Mouse (Mus musculus): ENCODE results near the gene Orm1.

The Orm1 gene

DNA sequence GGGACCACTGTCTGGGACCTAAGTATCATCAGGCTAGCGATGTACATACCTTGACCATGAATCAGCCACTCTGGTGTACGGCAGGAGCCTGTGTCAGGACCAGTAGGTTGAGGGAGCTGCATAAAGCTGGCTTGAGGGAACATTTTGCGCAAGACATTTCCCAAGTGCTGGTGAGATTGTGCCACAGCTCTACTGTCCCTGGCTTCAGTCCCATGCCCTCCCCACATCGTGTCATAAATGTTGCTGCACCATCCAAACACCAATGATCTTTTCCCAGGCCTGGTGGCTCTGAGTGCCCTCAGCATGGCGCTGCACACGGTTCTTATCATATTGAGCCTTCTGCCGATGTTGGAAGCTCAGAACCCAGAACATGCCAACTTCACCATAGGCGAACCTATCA, at the start of gene Orm1:
Orm1 (plus strand) TSS at position 266 of the 400 bp plus-strand sequence.
- no peak for DNase-seq (ENCODE audit: low read depth)

GRCm38 (mm10) chr4:63295641-63296040, 48.7 kb upstream of the Orm1 start:
- DNase-seq (ENCODE audit: low read depth), result no peak

GRCm38 (mm10) chr4:63296263-63296662, 48.1 kb upstream of the Orm1 start:
- DNase-seq (ENCODE audit: low read depth), result no peak

DNA sequence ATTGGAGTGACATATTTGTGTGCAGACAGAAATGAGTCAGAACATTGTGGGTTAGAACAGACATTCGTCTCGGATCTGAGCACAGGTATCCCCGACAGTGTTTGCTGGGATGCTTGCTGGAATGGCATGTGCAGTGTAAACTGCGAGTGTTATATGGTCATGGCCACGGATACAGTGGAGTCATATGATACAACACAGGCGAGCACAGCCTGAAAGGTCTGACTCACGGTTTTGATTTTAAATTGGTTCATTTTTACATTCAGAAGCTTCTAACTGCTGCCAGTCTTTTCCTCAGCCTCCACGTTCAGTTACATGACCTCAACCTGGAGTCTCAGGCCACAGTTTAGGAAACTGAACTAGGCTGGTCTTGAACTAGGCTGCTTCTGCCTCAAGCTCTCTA, 47.5 kb upstream of the Orm1 start:
- DNase-seq (ENCODE audit: low read depth), result no peak

- no peak for DNase-seq (ENCODE audit: low read depth)
These were observed 46.2 kb upstream of the Orm1 start for GRCm38 (mm10) chr4:63298191-63298590.

DNA sequence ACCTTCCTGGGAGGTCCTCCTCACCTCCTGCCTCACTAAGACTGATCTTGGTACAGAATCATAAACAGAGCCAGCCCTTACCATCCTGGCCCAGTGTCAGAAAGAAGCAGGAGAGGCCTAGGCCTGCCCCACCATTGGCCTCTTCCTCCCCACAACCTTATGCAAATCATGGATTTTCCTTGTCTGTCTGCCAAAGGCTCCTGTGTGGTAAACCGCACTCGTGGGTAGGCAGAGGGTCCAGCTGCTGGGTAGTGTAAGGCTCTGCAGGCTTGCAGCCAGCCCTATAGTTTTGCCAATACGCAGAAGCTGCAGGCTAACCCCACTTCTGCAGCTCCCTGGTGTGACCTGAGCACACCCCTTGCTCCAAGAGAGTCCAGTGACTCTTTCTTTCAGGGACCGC, 41.7 kb upstream of the Orm1 start:
- DNase-seq (ENCODE audit: low read depth), result no peak

- DNase-seq (ENCODE audit: low read depth), result peak; percentile 85
These were observed 36.9 kb upstream of the Orm1 start for GRCm38 (mm10) chr4:63307175-63308062.

GRCm38 (mm10) chr4:63308316-63308715, 36.0 kb upstream of the Orm1 start:
- DNase-seq (ENCODE audit: low read depth), result no peak

- DNase-seq (ENCODE audit: low read depth), result no peak
These were observed 34.0 kb upstream of the Orm1 start for GRCm38 (mm10) chr4:63310247-63310855.

DNA sequence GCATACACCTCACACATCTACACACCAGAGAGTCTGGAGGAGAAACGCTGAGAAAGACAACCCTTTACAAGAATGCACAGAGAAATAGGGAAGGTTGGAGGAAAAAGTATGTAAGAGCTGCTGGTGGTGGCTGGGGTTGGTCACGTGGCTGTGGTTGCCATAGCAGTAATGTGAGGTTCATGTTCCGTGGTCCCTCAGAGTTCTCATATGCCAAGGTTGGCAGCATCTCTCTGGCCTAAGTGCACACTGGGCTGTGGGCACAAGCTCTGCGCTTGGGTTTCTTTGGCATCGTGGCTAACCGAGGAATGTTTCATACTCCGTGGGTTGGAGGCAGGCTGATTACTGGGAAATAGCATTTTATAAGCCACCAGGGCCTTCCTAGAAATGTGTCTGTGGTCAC, 32.9 kb upstream of the Orm1 start:
- no peak for DNase-seq (ENCODE audit: low read depth)

- no peak for DNase-seq (ENCODE audit: low read depth)
These were observed 30.3 kb upstream of the Orm1 start for GRCm38 (mm10) chr4:63314063-63314462.

DNA sequence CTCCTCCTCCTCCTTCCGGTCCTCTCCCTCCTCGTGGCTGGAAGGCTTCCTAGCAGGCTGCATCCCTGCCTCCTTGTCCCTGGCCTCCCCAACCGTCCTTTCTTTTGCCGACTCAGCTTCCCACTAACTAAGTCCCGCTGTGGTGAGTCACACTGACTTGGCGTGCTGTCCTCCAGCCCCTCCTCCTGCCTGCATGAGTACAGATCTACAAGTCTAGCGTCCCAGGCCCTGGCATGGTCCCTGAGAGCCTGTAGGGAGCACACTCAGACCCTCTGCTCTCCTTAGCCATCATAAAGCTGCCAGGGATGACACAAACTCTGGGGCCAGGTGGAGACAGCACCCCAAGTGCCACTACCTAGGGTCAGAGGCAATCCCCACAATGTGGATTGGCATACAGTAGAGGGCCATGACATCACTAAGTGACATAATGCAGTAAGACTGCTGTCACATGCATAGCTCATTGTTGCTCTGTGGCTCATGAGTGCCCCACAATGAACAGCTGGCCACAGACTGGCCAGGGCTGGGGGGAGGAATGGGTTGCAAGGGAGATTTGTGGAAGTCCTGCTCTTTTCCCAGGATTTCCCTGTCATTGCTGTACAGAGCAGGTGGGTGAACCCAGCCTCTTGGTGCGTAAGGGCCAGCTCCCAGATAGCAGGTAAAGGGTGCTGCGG, 28.1 kb upstream of the Orm1 start:
- DNase-seq (ENCODE audit: low read depth), result no peak

GRCm38 (mm10) chr4:63319566-63319965, 24.8 kb upstream of the Orm1 start:
- peak; percentile 58 for DNase-seq (ENCODE audit: low read depth)

DNA sequence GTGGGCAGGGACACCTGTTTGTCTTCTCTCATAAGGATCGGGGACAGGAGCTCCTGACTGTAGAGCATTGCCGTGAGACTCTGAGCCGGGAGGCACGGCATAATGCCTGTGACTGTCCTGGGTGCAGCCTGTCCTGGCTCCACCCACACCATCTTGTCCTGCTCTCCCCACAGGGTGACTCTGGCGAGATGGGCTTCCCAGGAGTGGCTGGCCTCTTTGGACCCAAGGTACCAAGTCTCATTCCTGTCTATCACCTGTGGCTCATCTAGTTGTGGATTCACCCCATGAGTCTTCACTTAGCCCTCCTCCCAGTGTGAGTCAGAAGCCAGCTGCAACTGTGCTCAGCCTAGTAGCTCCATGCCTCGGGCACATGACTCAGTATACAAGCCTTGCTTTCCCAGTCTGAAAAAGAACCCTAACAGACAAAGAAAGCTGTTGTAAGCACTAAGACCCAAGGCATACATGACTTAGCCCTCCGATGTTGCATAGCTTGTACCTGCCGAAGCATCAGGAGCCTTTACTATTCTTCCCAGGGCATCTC, 21.0 kb upstream of the Orm1 start:
- no peak for DNase-seq (ENCODE audit: low read depth)

DNA sequence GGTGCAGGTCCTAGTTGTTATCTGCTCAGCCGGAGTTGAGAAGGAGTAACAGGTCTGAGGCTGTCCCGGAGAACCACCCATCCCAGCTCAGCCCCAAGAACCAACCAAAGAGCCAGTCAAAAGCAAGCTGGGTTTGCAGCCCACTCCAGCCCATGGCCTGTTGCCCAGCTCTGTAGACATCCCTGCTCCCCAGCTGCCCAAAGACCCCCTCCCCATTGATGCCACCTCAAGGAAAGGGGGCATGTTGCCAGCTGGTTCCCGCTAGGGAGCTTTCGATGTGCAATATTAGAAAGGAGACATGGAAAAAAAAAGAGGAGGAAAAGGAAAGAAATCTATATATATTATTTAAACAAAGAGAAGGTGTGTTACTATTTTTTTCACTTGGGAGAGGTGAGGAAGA, 11.0 kb upstream of the Orm1 start:
- no peak for DNase-seq (ENCODE audit: low read depth)

GRCm38 (mm10) chr4:63338414-63339076, 5.8 kb upstream of the Orm1 start:
- DNase-seq (ENCODE audit: low read depth), result no peak

GRCm38 (mm10) chr4:63342491-63342890, 1.9 kb upstream of the Orm1 start:
- DNase-seq (ENCODE audit: low read depth), result no peak

GRCm38 (mm10) chr4:63343608-63344007, 752 bp upstream of the Orm1 start:
- no peak for DNase-seq (ENCODE audit: low read depth)

DNA sequence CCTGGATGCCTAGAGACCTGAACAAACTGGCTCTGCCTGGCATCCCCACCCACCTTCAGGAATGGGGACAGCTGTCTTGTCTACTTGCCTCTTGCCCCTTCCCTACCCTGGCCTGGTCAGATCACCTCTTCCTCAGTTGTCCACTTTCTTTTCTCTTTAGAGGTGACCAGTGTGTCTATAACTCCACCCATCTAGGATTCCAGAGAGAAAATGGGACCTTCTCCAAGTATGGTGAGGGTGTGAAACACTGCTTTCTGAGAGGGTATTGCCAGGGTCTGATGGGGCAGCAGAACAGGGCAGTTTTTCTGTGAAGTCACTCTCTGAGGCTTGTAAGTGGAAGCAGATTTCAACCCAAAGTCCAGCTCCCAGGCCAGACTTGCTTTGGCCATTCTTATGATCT, 901 bp downstream of the Orm1 start:
- no peak for DNase-seq (ENCODE audit: low read depth)

DNA sequence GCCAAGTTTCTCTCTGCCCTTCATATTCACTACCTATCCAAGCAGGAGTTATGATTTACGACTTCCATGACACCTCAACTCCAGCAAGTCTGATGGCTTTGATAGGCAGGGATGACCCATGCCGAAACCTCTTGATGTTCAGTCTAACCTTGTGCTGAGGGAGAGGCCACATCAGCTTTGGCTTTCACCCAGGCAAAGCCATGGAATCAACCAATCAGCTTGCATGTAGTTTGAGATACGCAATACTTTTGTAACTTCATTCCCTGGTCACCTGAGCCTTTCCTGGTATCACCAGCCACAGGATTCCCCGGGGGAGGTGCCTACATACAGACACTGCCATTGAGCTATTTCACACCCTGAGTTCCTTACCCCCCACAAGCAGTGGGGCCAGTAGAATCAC, 2.3 kb downstream of the Orm1 start:
- no peak for DNase-seq (ENCODE audit: low read depth)

- no peak for DNase-seq (ENCODE audit: low read depth)
These were observed 4.2 kb downstream of the Orm1 start for GRCm38 (mm10) chr4:63348524-63348923.
